Mouse (Mus musculus) midbrain, embryonic 12.5 days (tissue): ENCODE data around the gene Gna13. TPM values are rescaled to one million over a fixed set of nuclear protein-coding genes. Genes with fewer than 3 reads are reported as not detected.

Experiments used
- ATAC-seq: fragments of 200-750 bp; cut with Nextera tagmentation; 2 replicates; pipeline ENCODE4 v1.8.0; 2017; ENCODE audit warnings: low read depth, moderate TSS enrichment, moderate library complexity; ENCODE audit not compliant: low FRiP score
- H3K27ac ChIP-seq: fragments of 300-500 bp; sonication (generic); replicated peaks from 2 replicates; pipeline ENCODE4 v1.5.1; 2016; ENCODE audit warnings: mild to moderate bottlenecking
- H3K27me3 ChIP-seq: fragments of 300-500 bp; sonication (generic); 2 replicates; pipeline ENCODE4 v1.6.1; 2016; ENCODE audit warnings: mild to moderate bottlenecking
- H3K36me3 ChIP-seq: fragments of 300-500 bp; sonication (generic); 2 replicates; pipeline ENCODE4 v1.6.1; 2016
- H3K4me1 ChIP-seq: fragments of 300-500 bp; sonication (generic); 2 replicates; pipeline ENCODE4 v1.6.1; 2016
- H3K4me2 ChIP-seq: fragments of 300-500 bp; sonication (generic); replicated peaks from 2 replicates; pipeline ENCODE4 v1.6.1; 2016; ENCODE audit warnings: mild to moderate bottlenecking, moderate library complexity
- H3K4me3 ChIP-seq: fragments of 300-500 bp; sonication (generic); 2 replicates; pipeline ENCODE4 v1.5.1; 2016; ENCODE audit warnings: mild to moderate bottlenecking
- H3K9ac ChIP-seq: fragments of 300-500 bp; sonication (generic); replicated peaks from 2 replicates; pipeline ENCODE4 v1.6.1; 2016; ENCODE audit warnings: mild to moderate bottlenecking, moderate library complexity
- H3K9me3 ChIP-seq: fragments of 300-500 bp; sonication (generic); 2 replicates; pipeline ENCODE4 v1.6.1; 2016; ENCODE audit warnings: mild to moderate bottlenecking
- WGBS: fragments of 180-500 bp; shearing (Covaris S2); methylation state at CpG from one replicate; pipeline ENCODE4 v1.1.7; 2016; 5-methylcytosine and 5-hydroxymethylcytosine counted together
- polyA plus RNA-seq: library from polyadenylated mRNA; unstranded; fragments of >200 nt; fragmentation: Nextera tagmentation; extraction: Ambion mirVana; gene quantifications from 2 replicates; pipeline ENCODE4 v1.2.1, GENCODE M21; 2016

Gene Gna13
- polyA plus RNA-seq, 1 experiment from 2014 or later, result 18.1 TPM

- Histone ChIP-seq H3K9me3 (no peaks in the 10 kb centered on the region), H3K4me2 (peak overlapping the region; percentile 77), H3K4me3 (peak overlapping the region; percentile 86), H3K9ac (peak overlapping the region; percentile 90), H3K27ac (peak overlapping the region; percentile 97), H3K4me1 (peaks cover 63% of the 10 kb centered on the region), H3K27me3 (peaks cover 18% of the 10 kb centered on the region), H3K36me3 (peaks cover 24% of the 10 kb centered on the region)
- 4% methylated on average over 51 of the region's 53 CpGs for WGBS
- ATAC-seq, result peak; percentile 59
Observed at GRCm38 (mm10) chr11:109363191-109364133, 831 bp downstream of the Gna13 start.

DNA sequence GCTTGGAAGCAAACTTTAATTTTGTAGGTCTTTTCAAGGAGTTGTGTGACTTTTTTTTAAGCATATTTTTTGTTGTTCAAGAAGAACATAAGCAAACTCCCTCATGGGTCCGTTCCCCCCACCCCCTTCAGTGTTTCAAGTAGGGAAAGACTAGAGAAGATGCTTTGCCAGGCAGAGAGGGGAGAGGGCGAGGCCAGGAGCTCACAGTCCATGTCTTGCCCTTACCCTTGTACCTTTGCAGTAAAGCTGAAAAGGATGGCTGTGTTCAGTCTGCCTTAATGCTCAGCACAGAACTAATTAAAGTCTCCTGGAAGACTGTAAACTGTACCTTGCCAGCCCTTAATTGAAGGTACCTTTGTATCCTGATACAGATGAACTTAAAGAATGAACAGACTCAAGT lies 1.7 kb downstream of the Gna13 start:
- Histone ChIP-seq H3K4me1 (peaks cover 56% of the 10 kb centered on the region), H3K9ac (no peak overlapping the region), H3K9me3 (no peaks in the 10 kb centered on the region), H3K4me3 (peak overlapping the region; percentile 86), H3K4me2 (peak overlapping the region; percentile 77), H3K36me3 (peaks cover 24% of the 10 kb centered on the region), H3K27ac (no peak overlapping the region), H3K27me3 (peaks cover 18% of the 10 kb centered on the region)
- no peak for ATAC-seq
- WGBS, result 50% methylated on average over 2 of the region's 2 CpGs

GRCm38 (mm10) chr11:109364881-109365280 lies 2.2 kb downstream of the Gna13 start:
- peaks cover 18% of the 10 kb centered on the region for H3K27me3 ChIP-seq
- peaks cover 57% of the 10 kb centered on the region for H3K4me1 ChIP-seq
- H3K9ac ChIP-seq, result no peak overlapping the region
- peak overlapping the region; percentile 77 for H3K4me2 ChIP-seq
- H3K36me3 ChIP-seq, result peaks cover 24% of the 10 kb centered on the region
- H3K27ac ChIP-seq, result no peak overlapping the region
- 88% methylated on average over 10 of the region's 10 CpGs for WGBS
- no peak for ATAC-seq
- no peaks in the 10 kb centered on the region for H3K9me3 ChIP-seq
- H3K4me3 ChIP-seq, result no peak overlapping the region

DNA sequence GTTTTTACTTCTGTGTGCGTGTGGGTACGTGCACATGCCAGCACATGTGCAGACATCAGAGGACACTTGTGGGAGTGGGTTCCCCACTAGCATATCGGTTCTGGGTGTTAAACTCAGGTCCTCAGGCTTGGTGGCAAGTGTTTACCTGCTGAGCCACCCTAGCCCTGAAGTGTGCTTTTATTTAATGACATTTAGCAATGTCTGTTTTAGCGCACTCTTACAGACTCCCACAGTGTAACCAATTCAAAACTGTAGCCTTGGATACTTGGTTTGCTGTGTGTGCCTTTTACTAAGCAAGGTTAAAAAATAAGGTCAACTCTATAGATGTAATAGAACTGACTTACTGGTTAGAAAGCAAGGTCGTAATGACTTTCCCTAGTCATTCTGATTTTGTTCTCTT lies 3.2 kb downstream of the Gna13 start:
- Histone ChIP-seq H3K9me3 (no peaks in the 10 kb centered on the region), H3K4me1 (peaks cover 62% of the 10 kb centered on the region), H3K36me3 (peaks cover 24% of the 10 kb centered on the region), H3K4me2 (no peak overlapping the region), H3K27ac (no peak overlapping the region), H3K27me3 (peaks cover 9% of the 10 kb centered on the region), H3K9ac (no peak overlapping the region), H3K4me3 (no peak overlapping the region)
- 94% methylated on average over 5 of the region's 5 CpGs for WGBS
- ATAC-seq, result no peak

DNA sequence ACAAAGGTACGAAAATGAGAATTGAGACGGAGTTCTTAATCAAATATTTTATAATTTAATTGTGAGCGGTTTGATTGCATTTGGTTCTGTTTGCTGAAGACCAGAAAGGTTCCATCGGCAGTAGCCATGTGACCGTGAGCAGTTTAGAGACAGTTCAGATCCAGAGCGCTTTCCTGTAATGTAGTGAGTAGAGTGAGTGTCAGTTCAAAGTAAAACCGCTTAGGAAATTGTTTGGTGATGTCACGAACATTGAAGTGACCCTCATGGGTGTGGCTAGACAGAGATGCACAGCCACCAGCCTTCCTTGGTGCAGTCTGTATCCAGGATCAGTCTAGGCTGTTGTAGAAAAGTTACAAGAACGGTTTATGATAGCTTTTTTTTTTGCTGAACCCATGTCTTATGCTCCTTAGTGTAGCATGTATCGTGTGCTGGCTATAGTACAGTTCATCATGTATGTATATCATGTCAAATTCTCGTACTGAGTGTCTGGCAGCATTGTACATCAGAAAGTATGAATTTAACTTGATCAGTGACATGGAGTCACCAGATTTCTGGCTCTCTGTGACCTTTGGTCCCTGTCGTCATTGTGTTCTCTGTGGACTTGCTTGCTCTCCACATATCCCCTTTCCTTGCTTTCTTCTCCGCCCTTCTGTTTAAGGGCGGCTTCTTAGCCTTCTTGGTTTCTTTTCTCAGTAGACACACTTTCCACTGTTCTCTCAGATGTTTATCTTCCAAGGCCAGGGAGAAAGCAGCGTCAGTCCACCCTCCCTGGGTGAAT lies 4.4 kb downstream of the Gna13 start:
- no peak for ATAC-seq
- WGBS, result 86% methylated on average over 15 of the region's 15 CpGs
- peaks cover 52% of the 10 kb centered on the region for H3K4me1 ChIP-seq
- H3K4me2 ChIP-seq, result no peak overlapping the region
- H3K36me3 ChIP-seq, result peaks cover 24% of the 10 kb centered on the region
- H3K27ac ChIP-seq, result no peak overlapping the region
- H3K9ac ChIP-seq, result no peak overlapping the region; the same call in 1 of the 2 replicates
- H3K9me3 ChIP-seq, result no peaks in the 10 kb centered on the region
- no peak overlapping the region for H3K4me3 ChIP-seq
- H3K27me3 ChIP-seq, result no peaks in the 10 kb centered on the region

DNA sequence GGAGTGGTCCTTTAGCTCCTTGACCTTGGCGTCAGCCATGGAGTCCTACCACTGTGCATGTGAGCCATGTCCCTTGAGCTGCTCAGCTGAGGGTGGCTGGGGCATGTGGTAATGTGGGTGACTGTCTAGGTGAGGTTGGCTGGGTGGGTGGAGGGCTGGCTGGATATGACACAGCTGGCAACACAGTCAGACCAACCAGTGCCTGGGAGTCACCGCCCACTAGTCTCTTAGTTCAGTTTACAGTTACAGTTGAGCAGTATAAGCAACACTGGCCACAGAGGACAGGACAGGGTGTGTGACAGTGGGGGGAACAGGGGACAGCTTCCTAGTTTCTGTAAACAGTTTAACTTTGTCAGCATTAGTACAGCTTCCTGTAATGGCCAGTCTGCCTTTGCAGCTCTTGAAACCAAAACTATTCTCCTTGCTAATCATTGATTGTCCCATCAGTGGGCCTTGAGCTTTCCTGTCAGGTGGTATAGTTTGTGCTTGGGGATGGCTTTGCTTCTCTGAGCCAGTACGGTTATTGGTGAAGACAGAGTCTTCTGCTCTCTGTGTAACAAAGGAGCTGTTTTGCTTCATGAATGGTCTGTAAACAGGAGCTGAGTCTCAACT lies 6.5 kb downstream of the Gna13 start:
- H3K27ac ChIP-seq, result no peak overlapping the region
- H3K4me3 ChIP-seq, result no peak overlapping the region
- no peak overlapping the region for H3K9ac ChIP-seq
- peaks cover 46% of the 10 kb centered on the region for H3K4me1 ChIP-seq
- no peaks in the 10 kb centered on the region for H3K9me3 ChIP-seq
- ATAC-seq, result no peak
- H3K36me3 ChIP-seq, result peaks cover 36% of the 10 kb centered on the region
- H3K27me3 ChIP-seq, result no peaks in the 10 kb centered on the region
- H3K4me2 ChIP-seq, result no peak overlapping the region
- 94% methylated on average over 3 of the region's 3 CpGs for WGBS

- 76% methylated on average over 7 of the region's 7 CpGs for WGBS
- no peak overlapping the region for H3K4me3 ChIP-seq
- H3K4me2 ChIP-seq, result no peak overlapping the region
- no peaks in the 10 kb centered on the region for H3K27me3 ChIP-seq
- no peak overlapping the region for H3K27ac ChIP-seq
- ATAC-seq, result no peak
- peaks cover 13% of the 10 kb centered on the region for H3K36me3 ChIP-seq
- H3K9ac ChIP-seq, result no peak overlapping the region
- H3K9me3 ChIP-seq, result no peaks in the 10 kb centered on the region
- peaks cover 21% of the 10 kb centered on the region for H3K4me1 ChIP-seq
Observed at GRCm38 (mm10) chr11:109375412-109375811, 12.8 kb downstream of the Gna13 start.

- Histone ChIP-seq H3K9me3 (no peaks in the 10 kb centered on the region), H3K27ac (no peak overlapping the region), H3K9ac (no peak overlapping the region), H3K4me3 (no peak overlapping the region), H3K27me3 (no peaks in the 10 kb centered on the region), H3K4me1 (peaks cover 21% of the 10 kb centered on the region), H3K36me3 (peaks cover 13% of the 10 kb centered on the region), H3K4me2 (no peak overlapping the region)
- WGBS, result 57% methylated on average over 7 of the region's 7 CpGs
- no peak for ATAC-seq
Observed at GRCm38 (mm10) chr11:109376484-109377143, 14.0 kb downstream of the Gna13 start.

- H3K27ac ChIP-seq, result no peak overlapping the region
- no peak overlapping the region for H3K4me2 ChIP-seq
- no peak overlapping the region for H3K4me3 ChIP-seq
- WGBS, result 70% methylated on average over 10 of the region's 10 CpGs
- no peaks in the 10 kb centered on the region for H3K9me3 ChIP-seq
- peak; percentile 49; the same call in 1 of the 2 replicates for ATAC-seq
- no peaks in the 10 kb centered on the region for H3K27me3 ChIP-seq
- H3K9ac ChIP-seq, result no peak overlapping the region
- H3K4me1 ChIP-seq, result peaks cover 21% of the 10 kb centered on the region
- peaks cover 13% of the 10 kb centered on the region for H3K36me3 ChIP-seq
Observed at GRCm38 (mm10) chr11:109377477-109377876, 14.8 kb downstream of the Gna13 start.

DNA sequence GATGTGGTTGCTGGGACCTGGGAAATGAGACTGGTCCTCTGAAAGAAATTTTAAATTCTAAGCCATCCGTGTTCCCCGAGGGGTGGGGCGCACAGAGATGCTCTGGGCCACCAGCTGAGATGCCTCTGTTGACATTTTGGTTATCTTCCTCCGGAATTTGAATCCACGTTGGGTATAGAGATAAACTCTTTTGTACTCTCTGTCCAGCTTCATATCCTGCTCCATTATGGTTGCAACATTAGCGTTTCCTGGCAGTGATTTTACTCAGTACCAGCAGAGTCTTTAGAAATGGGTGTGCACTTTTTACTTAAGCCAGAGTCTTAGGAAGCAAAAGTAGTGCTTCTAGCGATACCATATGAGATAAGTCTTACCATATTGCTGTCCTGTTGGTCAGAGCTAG lies 15.4 kb downstream of the Gna13 start:
- ATAC-seq, result no peak
- WGBS, result 74% methylated on average over 7 of the region's 7 CpGs
- no peak overlapping the region for H3K4me2 ChIP-seq
- H3K36me3 ChIP-seq, result peaks cover 10% of the 10 kb centered on the region
- peaks cover 21% of the 10 kb centered on the region for H3K4me1 ChIP-seq
- H3K27me3 ChIP-seq, result no peaks in the 10 kb centered on the region
- no peak overlapping the region for H3K9ac ChIP-seq
- no peaks in the 10 kb centered on the region for H3K9me3 ChIP-seq
- H3K4me3 ChIP-seq, result no peak overlapping the region
- H3K27ac ChIP-seq, result no peak overlapping the region

DNA sequence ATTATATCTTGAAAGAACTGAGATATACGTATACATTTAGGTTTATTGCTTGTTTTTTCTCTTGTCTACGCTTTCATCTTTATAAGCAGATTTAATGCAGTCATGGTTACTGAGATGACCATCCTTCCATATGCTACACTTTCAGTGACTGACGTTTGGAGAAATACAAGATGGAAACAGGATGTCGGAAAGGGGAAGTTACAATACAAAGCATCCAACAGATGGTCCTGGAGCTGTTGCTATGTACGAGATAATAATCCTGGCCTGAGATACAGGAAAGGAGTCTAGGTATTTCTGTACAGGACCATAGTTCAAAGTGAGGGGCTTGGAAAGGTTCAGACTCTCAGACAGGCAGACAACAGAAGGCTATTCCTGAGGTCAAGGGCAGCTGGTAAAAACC lies 18.0 kb downstream of the Gna13 start:
- Histone ChIP-seq H3K27me3 (no peaks in the 10 kb centered on the region), H3K4me3 (no peak overlapping the region), H3K4me1 (peaks cover 21% of the 10 kb centered on the region), H3K36me3 (no peaks in the 10 kb centered on the region), H3K4me2 (no peak overlapping the region), H3K9ac (no peak overlapping the region), H3K9me3 (no peaks in the 10 kb centered on the region), H3K27ac (no peak overlapping the region)
- ATAC-seq, result no peak
- 87% methylated on average over 5 of the region's 5 CpGs for WGBS
